Mouse (Mus musculus) MEL (cell line): ENCODE measurements at regions not wholly inside any gene's neighbourhood (a gene's known extent, or its start where the extent isn't known, plus 50 kb on each side); places are given as distances from the start of the nearest gene placed in this dataset.

Source experiments
- CTCF ChIP-seq, 3 experiments: IDR thresholded peaks in 2 of 3; conservative IDR thresholded peaks in 1 of 3; 2 replicates each; pipeline ENCODE4 v1.5.1; 2011 to 2012; ENCODE audit warnings: low read length in 3 of 3, low read depth in 2 of 3, mild to moderate bottlenecking in 2 of 3, improper control_type of control experiment in 1 of 3, inconsistent platforms in 1 of 3, mixed read lengths in 1 of 3, moderate library complexity in 1 of 3; ENCODE audit not compliant: control insufficient read depth in 1 of 3, insufficient read depth in 1 of 3, poor library complexity in 1 of 3, severe bottlenecking in 1 of 3
- TCF12 ChIP-seq: IDR thresholded peaks from 2 replicates; pipeline ENCODE4 v1.6.1; 2014; ENCODE audit warnings: low read depth, mild to moderate bottlenecking, inconsistent platforms, low read length, improper control_type of control experiment, moderate library complexity

DNA sequence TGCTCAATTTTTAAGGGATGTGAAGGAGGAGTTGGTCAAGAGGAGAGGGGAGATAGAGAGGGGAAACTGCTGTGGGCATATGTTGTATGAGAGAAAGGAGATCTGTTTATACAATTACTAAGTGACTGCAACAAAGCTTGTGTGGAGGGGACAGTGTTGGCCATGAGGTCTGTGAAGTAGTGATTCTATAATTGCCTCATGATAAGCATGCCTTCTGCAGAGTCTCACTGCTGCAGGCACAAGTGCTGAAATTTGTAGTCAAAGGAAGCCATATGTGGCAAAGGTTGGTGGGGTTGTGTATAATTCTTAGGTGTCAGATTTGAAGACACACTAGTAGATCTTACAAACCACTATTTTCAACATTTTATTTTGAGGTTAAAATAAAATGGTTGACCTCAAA is 2285.9 kb downstream of the Pcdh9 start:
- no peak for TF ChIP-seq CTCF (IDR thresholded peaks at IDR 0.05 in 2 of 3, conservative IDR thresholded peaks at IDR 0.05 in 1 of 3; ENCODE audit: control insufficient read depth in 1 of 3, insufficient read depth in 1 of 3, low read depth in 2 of 3, low read length in 3 of 3, poor library complexity in 1 of 3, severe bottlenecking in 1 of 3)
- no peak for TF ChIP-seq TCF12
